Mouse (Mus musculus) right cerebral cortex, adult 18-20 months (tissue): ENCODE data around the gene Thyn1.

Experiments used
- DNase-seq: peaks from one replicate; pipeline ENCODE4 v3.0.0; 2022; ENCODE audit warnings: mixed read lengths

Thyn1 gene

GRCm38 (mm10) chr9:27030763-27031100 lies 31.2 kb downstream of the Thyn1 start:
- no peak for DNase-seq

- DNase-seq, result no peak
These were observed 44.4 kb downstream of the Thyn1 start for GRCm38 (mm10) chr9:27043892-27044291.

GRCm38 (mm10) chr9:27049492-27049891 lies 50.0 kb downstream of the Thyn1 start:
- DNase-seq, result no peak
